Mouse (Mus musculus): Measurements from ENCODE around the gene Dusp2. TPM values are rescaled to one million over a fixed set of nuclear protein-coding genes. Genes with fewer than 3 reads are reported as not detected.

Dusp2 gene
- polyA plus RNA-seq, 1 experiment, result 163 TPM

GRCm38 (mm10) chr2:127370561-127371483, 34.9 kb downstream of the Dusp2 start:
- 72% methylated on average over 9 of the region's 9 CpGs for WGBS
- no peak for DNase-seq
- no peak overlapping the region for H3K27ac ChIP-seq (ENCODE audit: control insufficient read depth, insufficient read depth, low read length)
- no peak for TF ChIP-seq CTCF (IDR thresholded peaks at IDR 0.05; ENCODE audit: borderline replicate concordance, control insufficient read depth, extremely low read depth, insufficient read depth, low read length, poor library complexity)
- TF ChIP-seq POLR2A (IDR thresholded peaks at IDR 0.05; ENCODE audit: control insufficient read depth, extremely low read depth, insufficient read depth, low read length, poor library complexity), result no peak
- no peak overlapping the region for H3K4me3 ChIP-seq (ENCODE audit: control insufficient read depth, insufficient read depth, low read length)
- no peaks in the 10 kb centered on the region for H3K4me1 ChIP-seq (replicated peaks; ENCODE audit: control insufficient read depth, insufficient read depth, low read length)
- no peaks in the 10 kb centered on the region for H3K36me3 ChIP-seq (ENCODE audit: control insufficient read depth, insufficient read depth, low read length)
- no peaks in the 10 kb centered on the region for H3K27me3 ChIP-seq (ENCODE audit: control insufficient read depth, insufficient read depth, low read length)

DNA sequence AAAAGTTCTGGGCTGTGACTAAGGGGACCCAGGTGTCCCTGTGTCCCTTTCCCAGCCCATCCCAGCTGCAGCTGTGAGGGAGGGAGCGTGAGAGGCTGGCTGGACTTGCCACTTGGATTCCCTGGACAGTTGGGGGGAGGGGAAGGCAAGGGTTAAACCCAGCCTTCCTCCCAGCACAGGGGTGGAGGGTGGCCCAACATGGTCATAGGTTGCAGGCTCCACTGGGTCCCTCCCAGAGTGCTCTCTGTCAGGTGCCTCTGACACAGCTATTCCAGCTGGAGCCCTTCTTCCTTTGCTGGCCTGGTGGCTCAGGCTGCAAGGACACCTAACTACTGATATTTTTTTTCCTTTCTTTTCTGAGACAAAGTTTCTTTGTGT, 35.5 kb downstream of the Dusp2 start:
- Histone ChIP-seq H3K4me3 (ENCODE audit: control insufficient read depth, insufficient read depth, low read length) (no peak overlapping the region), H3K36me3 (ENCODE audit: control insufficient read depth, insufficient read depth, low read length) (no peaks in the 10 kb centered on the region), H3K27ac (ENCODE audit: control insufficient read depth, insufficient read depth, low read length) (no peak overlapping the region), H3K27me3 (ENCODE audit: control insufficient read depth, insufficient read depth, low read length) (no peaks in the 10 kb centered on the region), H3K4me1 (replicated peaks; ENCODE audit: control insufficient read depth, insufficient read depth, low read length) (no peaks in the 10 kb centered on the region)
- 100% methylated on average over 1 of the region's 1 CpGs for WGBS
- DNase-seq, result no peak
- no peak for TF ChIP-seq POLR2A (IDR thresholded peaks at IDR 0.05; ENCODE audit: control insufficient read depth, extremely low read depth, insufficient read depth, low read length, poor library complexity)
- no peak for TF ChIP-seq CTCF (IDR thresholded peaks at IDR 0.05; ENCODE audit: borderline replicate concordance, control insufficient read depth, extremely low read depth, insufficient read depth, low read length, poor library complexity)

DNA sequence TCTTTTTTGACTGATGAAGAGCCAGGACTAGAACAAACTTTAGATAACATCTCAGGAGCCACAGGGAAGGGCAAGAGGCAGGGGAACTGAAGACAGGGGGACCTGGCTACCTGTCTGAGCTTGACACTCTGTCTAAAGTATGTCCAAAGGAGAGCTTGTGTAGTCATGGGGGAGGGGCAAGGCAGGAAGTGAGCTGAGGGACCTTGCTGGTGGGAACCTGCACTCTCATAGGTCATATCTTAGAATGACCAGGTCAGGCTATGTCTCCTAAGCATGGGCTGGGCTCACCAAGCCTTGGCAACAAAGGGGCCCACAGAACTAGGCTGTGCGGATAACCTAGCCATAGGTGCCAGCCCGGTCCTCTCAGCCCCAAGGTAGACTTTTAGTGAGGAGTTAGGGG, 36.1 kb downstream of the Dusp2 start:
- no peaks in the 10 kb centered on the region for H3K27me3 ChIP-seq (ENCODE audit: control insufficient read depth, insufficient read depth, low read length)
- no peak overlapping the region for H3K27ac ChIP-seq (ENCODE audit: control insufficient read depth, insufficient read depth, low read length)
- TF ChIP-seq POLR2A (IDR thresholded peaks at IDR 0.05; ENCODE audit: control insufficient read depth, extremely low read depth, insufficient read depth, low read length, poor library complexity) (no peak), CTCF (IDR thresholded peaks at IDR 0.05; ENCODE audit: borderline replicate concordance, control insufficient read depth, extremely low read depth, insufficient read depth, low read length, poor library complexity) (no peak)
- H3K4me3 ChIP-seq (ENCODE audit: control insufficient read depth, insufficient read depth, low read length), result no peak overlapping the region
- DNase-seq, result no peak
- H3K36me3 ChIP-seq (ENCODE audit: control insufficient read depth, insufficient read depth, low read length), result no peaks in the 10 kb centered on the region
- no peaks in the 10 kb centered on the region for H3K4me1 ChIP-seq (replicated peaks; ENCODE audit: control insufficient read depth, insufficient read depth, low read length)
- 94% methylated on average over 2 of the region's 2 CpGs for WGBS

DNA sequence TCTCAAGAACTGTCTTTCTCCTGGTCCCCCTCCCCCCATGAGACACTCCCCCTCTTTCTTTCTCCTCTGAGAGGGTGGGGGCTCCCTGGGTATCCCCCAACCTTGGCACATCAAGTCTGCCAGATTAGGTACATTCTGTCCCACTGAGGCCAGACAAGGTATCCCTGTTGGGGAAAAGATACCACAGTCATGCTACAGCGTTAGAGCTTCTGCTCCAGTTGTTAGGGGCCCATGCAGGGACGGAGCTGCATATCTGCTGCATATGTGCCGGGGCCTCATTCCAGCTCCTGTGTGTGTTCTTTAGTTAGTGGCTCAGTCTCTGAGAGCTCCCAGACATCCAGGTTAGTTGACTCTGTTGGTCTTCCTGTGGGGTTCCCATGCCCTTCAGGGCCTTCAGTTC, 38.2 kb downstream of the Dusp2 start:
- Histone ChIP-seq H3K36me3 (ENCODE audit: control insufficient read depth, insufficient read depth, low read length) (no peaks in the 10 kb centered on the region), H3K4me1 (replicated peaks; ENCODE audit: control insufficient read depth, insufficient read depth, low read length) (no peaks in the 10 kb centered on the region), H3K27me3 (ENCODE audit: control insufficient read depth, insufficient read depth, low read length) (no peaks in the 10 kb centered on the region), H3K4me3 (ENCODE audit: control insufficient read depth, insufficient read depth, low read length) (no peak overlapping the region), H3K27ac (ENCODE audit: control insufficient read depth, insufficient read depth, low read length) (no peak overlapping the region)
- 88% methylated on average over 3 of the region's 3 CpGs for WGBS
- no peak for DNase-seq
- TF ChIP-seq POLR2A (IDR thresholded peaks at IDR 0.05; ENCODE audit: control insufficient read depth, extremely low read depth, insufficient read depth, low read length, poor library complexity) (no peak), CTCF (IDR thresholded peaks at IDR 0.05; ENCODE audit: borderline replicate concordance, control insufficient read depth, extremely low read depth, insufficient read depth, low read length, poor library complexity) (no peak)

DNA sequence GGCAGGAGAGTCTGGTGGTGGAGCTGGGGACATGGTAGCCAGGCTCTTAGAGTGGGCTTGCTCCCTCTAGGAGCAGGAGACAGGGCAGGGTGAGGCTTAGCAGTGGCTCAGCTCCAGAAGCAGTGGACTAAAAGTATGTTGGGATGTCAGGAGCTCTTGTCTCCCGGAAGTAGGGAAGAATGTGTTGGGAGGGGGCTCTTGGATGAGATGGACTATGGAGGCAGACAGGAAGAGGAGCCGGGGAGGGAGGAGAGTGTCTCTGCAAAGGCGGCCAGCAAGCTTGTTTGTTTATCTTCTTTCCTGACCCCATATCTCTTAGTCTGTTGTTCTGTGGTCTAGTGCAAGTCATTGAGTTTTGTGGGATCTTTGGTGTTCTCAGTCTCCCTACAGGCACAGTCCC, 39.1 kb downstream of the Dusp2 start:
- 69% methylated on average over 3 of the region's 3 CpGs for WGBS
- no peak overlapping the region for H3K27ac ChIP-seq (ENCODE audit: control insufficient read depth, insufficient read depth, low read length)
- no peaks in the 10 kb centered on the region for H3K36me3 ChIP-seq (ENCODE audit: control insufficient read depth, insufficient read depth, low read length)
- no peaks in the 10 kb centered on the region for H3K27me3 ChIP-seq (ENCODE audit: control insufficient read depth, insufficient read depth, low read length)
- DNase-seq, result no peak
- TF ChIP-seq POLR2A (IDR thresholded peaks at IDR 0.05; ENCODE audit: control insufficient read depth, extremely low read depth, insufficient read depth, low read length, poor library complexity), result no peak
- no peak for TF ChIP-seq CTCF (IDR thresholded peaks at IDR 0.05; ENCODE audit: borderline replicate concordance, control insufficient read depth, extremely low read depth, insufficient read depth, low read length, poor library complexity)
- no peaks in the 10 kb centered on the region for H3K4me1 ChIP-seq (replicated peaks; ENCODE audit: control insufficient read depth, insufficient read depth, low read length)
- no peak overlapping the region for H3K4me3 ChIP-seq (ENCODE audit: control insufficient read depth, insufficient read depth, low read length)

DNA sequence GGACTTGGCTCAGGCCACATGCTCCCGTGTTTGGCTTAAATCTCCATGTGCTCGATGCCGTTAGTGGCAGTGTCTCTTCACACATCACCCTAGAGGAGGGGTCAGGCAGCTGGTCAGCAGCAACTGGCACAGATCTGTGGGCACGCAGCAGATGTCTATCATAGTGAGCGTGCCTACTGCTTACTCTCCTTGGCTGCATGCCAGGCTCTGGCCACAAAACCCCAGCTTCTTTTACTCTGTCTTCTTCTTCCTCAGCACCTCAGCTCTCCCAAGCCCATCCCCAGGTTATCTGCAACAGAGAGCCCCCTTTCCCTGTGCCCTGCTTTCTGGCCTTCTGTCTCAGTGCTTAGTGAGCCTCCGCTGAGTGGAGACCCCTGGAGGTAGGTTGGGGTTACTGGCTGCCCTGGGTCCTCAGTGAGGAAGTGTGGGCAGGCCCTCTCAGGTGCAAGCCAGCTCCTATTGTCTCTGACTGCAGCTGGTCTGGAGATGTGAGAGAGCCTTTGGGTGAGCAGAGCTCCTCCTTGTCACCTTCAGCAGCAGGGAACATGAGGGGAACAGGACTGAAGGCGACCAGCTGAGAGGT, 39.9 kb downstream of the Dusp2 start:
- H3K27me3 ChIP-seq (ENCODE audit: control insufficient read depth, insufficient read depth, low read length), result no peaks in the 10 kb centered on the region
- peak; percentile 61; the same call in 1 of the 2 replicates for TF ChIP-seq CTCF (IDR thresholded peaks at IDR 0.05; ENCODE audit: borderline replicate concordance, control insufficient read depth, extremely low read depth, insufficient read depth, low read length, poor library complexity)
- no peak for TF ChIP-seq POLR2A (IDR thresholded peaks at IDR 0.05; ENCODE audit: control insufficient read depth, extremely low read depth, insufficient read depth, low read length, poor library complexity)
- H3K4me3 ChIP-seq (ENCODE audit: control insufficient read depth, insufficient read depth, low read length), result no peak overlapping the region
- DNase-seq, result peak; percentile 56
- WGBS, result 21% methylated on average over 7 of the region's 7 CpGs
- no peak overlapping the region for H3K27ac ChIP-seq (ENCODE audit: control insufficient read depth, insufficient read depth, low read length)
- no peaks in the 10 kb centered on the region for H3K4me1 ChIP-seq (replicated peaks; ENCODE audit: control insufficient read depth, insufficient read depth, low read length)
- H3K36me3 ChIP-seq (ENCODE audit: control insufficient read depth, insufficient read depth, low read length), result no peaks in the 10 kb centered on the region

Data from thymus, adult 2 months (tissue).